Mouse (Mus musculus): ENCODE results near the gene Lyzl6. TPM values are rescaled to one million over a fixed set of nuclear protein-coding genes. Genes with fewer than 3 reads are reported as not detected.

Gene Lyzl6
- polyA plus RNA-seq, 1 experiment, result not detected

DNA sequence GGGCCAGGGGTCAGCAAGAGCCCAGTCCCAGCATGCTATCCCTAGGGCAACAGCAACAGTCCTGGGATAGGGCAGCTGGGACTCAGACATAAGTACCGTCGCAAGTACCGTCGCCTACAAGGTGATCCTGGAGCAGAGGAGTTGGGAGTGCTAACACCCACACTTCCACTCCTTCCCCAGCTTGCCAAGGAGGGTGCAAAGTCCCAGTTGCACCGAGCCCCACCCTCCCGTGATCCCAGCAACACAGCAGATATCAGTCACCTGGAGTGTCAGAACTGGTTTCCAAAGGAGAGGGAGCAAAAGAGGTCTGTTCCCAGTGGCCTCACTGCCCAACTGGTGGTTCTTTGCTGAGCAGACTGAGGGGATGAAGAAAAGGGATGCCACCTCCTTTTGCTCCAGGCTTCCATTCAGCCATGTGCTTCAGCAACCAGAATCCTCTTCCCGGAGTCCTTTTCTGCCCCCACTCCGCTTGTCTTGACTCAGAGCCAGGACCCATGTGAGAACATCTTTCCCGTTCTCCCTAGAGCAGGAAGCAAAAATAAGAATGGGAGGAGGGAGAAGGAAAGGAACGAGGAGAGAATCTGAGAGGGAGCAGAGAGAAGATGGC, 14.8 kb upstream of the Lyzl6 start:
- Histone ChIP-seq H3K27me3 (ENCODE audit: control insufficient read depth, insufficient read depth, low read length) (peaks cover 22% of the 10 kb centered on the region), H3K4me3 (ENCODE audit: low read depth, low read length) (no peak overlapping the region), H3K27ac (ENCODE audit: insufficient read depth, low read depth, low read length) (no peak overlapping the region), H3K4me1 (ENCODE audit: control insufficient read depth, insufficient read depth, insufficient read length, low read length) (peaks cover 21% of the 10 kb centered on the region), H3K36me3 (ENCODE audit: control insufficient read depth, insufficient read depth, low read length) (no peaks in the 10 kb centered on the region)
- WGBS, result 19% methylated on average over 10 of the region's 10 CpGs
- TF ChIP-seq POLR2A (IDR thresholded peaks at IDR 0.05; ENCODE audit: low read depth, low read length) (no peak), CTCF (IDR thresholded peaks at IDR 0.05; ENCODE audit: extremely low read depth, insufficient read length, insufficient replicate concordance, low read depth, low read length) (no peak)

- H3K4me3 ChIP-seq (ENCODE audit: low read depth, low read length), result no peak overlapping the region
- H3K4me1 ChIP-seq (ENCODE audit: control insufficient read depth, insufficient read depth, insufficient read length, low read length), result peaks cover 21% of the 10 kb centered on the region
- H3K36me3 ChIP-seq (ENCODE audit: control insufficient read depth, insufficient read depth, low read length), result no peaks in the 10 kb centered on the region
- TF ChIP-seq POLR2A (IDR thresholded peaks at IDR 0.05; ENCODE audit: low read depth, low read length) (no peak), CTCF (IDR thresholded peaks at IDR 0.05; ENCODE audit: extremely low read depth, insufficient read length, insufficient replicate concordance, low read depth, low read length) (no peak)
- 83% methylated on average over 6 of the region's 6 CpGs for WGBS
- H3K27me3 ChIP-seq (ENCODE audit: control insufficient read depth, insufficient read depth, low read length), result peaks cover 27% of the 10 kb centered on the region
- H3K27ac ChIP-seq (ENCODE audit: insufficient read depth, low read depth, low read length), result no peak overlapping the region
Measured at GRCm38 (mm10) chr11:103651426-103651825, 12.7 kb upstream of the Lyzl6 start.

DNA sequence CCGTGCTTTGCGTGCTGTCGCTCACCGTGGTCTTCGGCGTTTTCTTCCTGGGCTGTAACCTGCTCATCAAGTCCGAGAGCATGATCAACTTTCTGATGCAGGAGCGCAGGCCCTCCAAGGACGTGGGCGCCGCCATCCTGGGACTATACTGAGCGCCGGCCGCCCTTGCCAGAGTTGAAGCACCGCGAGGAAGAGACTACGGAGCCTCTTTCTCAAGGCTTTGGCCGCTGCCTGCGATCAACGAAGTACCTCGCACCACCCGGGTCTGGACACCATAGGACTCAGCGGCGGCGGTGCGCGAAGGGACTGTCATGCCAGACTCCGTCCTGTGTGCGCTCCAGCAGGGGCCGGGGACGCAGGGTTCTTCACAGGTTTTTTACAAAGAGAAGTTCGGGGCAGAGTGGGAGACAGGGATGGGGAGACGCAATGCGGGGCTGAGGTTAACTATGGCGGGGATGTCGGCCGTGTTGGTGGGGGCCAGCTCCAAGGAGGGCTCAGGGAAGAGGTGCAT, 11.3 kb upstream of the Lyzl6 start:
- Histone ChIP-seq H3K27ac (ENCODE audit: insufficient read depth, low read depth, low read length) (no peak overlapping the region), H3K27me3 (ENCODE audit: control insufficient read depth, insufficient read depth, low read length) (peaks cover 29% of the 10 kb centered on the region)

GRCm38 (mm10) chr11:103649301-103649982, 10.8 kb upstream of the Lyzl6 start, which contains the start of gene Rprml:
Rprml (plus strand) TSS chr11:103649570.
- H3K4me1 ChIP-seq (ENCODE audit: control insufficient read depth, insufficient read depth, insufficient read length, low read length), result peaks cover 21% of the 10 kb centered on the region
- H3K36me3 ChIP-seq (ENCODE audit: control insufficient read depth, insufficient read depth, low read length), result no peaks in the 10 kb centered on the region
- peak within 1 kb of the TSS; percentile 52 for H3K4me3 ChIP-seq (ENCODE audit: low read depth, low read length)
- H3K27me3 ChIP-seq (ENCODE audit: control insufficient read depth, insufficient read depth, low read length), result peaks cover 29% of the 10 kb centered on the region
- H3K27ac ChIP-seq (ENCODE audit: insufficient read depth, low read depth, low read length), result no peak within 1 kb of the TSS
- TF ChIP-seq POLR2A (IDR thresholded peaks at IDR 0.05; ENCODE audit: low read depth, low read length) (no peak), CTCF (IDR thresholded peaks at IDR 0.05; ENCODE audit: extremely low read depth, insufficient read length, insufficient replicate concordance, low read depth, low read length) (no peak)
- under 1% methylated on average over 71 of the region's 71 CpGs for WGBS

More for the DNA sequence above, 11.3 kb upstream of the Lyzl6 start:
- H3K4me1 ChIP-seq (ENCODE audit: control insufficient read depth, insufficient read depth, insufficient read length, low read length), result peaks cover 21% of the 10 kb centered on the region
- TF ChIP-seq CTCF (IDR thresholded peaks at IDR 0.05; ENCODE audit: extremely low read depth, insufficient read length, insufficient replicate concordance, low read depth, low read length) (no peak), POLR2A (IDR thresholded peaks at IDR 0.05; ENCODE audit: low read depth, low read length) (no peak)
- peak overlapping the region; percentile 52 for H3K4me3 ChIP-seq (ENCODE audit: low read depth, low read length)
- 2% methylated on average over 37 of the region's 37 CpGs for WGBS
- H3K36me3 ChIP-seq (ENCODE audit: control insufficient read depth, insufficient read depth, low read length), result no peaks in the 10 kb centered on the region

DNA sequence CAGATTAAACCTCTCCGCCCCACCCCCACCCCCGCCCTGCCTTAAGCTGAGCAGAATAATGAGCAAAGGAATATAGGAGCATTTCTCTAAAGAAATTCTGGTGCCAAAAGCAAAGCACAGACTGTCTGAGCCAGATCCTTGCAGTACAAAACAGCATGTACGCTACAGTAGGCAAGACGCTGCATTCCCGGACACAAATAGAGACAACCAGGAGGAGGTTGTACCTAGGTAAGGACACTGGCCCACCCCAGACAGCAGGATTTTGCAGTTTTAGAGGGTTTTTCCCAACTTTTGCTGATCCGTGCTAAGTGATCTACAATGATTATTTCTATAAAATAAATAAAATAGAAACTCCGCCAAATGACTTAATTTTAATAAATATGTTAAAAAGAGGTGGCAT, 10.0 kb upstream of the Lyzl6 start:
- Histone ChIP-seq H3K27ac (ENCODE audit: insufficient read depth, low read depth, low read length) (no peak overlapping the region), H3K27me3 (ENCODE audit: control insufficient read depth, insufficient read depth, low read length) (peaks cover 29% of the 10 kb centered on the region), H3K4me1 (ENCODE audit: control insufficient read depth, insufficient read depth, insufficient read length, low read length) (peaks cover 14% of the 10 kb centered on the region), H3K4me3 (ENCODE audit: low read depth, low read length) (no peak overlapping the region), H3K36me3 (ENCODE audit: control insufficient read depth, insufficient read depth, low read length) (no peaks in the 10 kb centered on the region)
- TF ChIP-seq CTCF (IDR thresholded peaks at IDR 0.05; ENCODE audit: extremely low read depth, insufficient read length, insufficient replicate concordance, low read depth, low read length), result no peak
- no peak for TF ChIP-seq POLR2A (IDR thresholded peaks at IDR 0.05; ENCODE audit: low read depth, low read length)
- WGBS, result 45% methylated on average over 7 of the region's 7 CpGs

DNA sequence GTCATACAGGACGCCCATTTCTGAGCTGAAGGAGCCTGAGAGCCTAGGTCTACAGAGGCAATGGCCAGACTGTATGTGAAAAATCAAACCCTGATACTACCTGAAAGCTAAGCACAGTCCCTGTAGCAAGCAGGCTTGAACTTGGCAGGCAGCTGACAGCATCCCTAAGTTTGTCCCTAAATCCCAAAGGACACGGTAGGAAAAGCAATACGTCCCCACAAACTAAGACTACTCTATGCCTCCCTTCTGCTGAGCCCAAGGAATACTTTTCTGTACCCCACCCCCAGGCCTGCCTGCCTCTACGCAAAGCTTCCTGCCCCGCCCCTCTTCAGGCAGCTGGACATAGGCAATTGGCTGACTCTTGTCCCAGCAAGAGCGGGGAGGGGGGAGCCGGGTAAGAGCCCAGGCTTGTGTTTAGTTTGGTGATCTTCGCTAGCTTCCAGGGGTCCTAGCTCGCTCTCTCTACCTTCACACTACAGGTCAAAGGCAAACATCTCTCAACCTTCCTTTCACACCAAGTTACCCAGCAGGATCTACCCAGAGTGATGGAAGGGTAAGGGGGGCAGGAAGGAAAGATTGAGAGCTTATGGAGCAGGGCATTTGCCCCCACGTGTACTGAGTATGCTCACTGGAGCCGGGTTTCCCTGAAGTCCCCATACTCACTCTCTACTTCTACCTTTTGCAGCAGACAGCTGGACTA, 9.4 kb upstream of the Lyzl6 start:
- TF ChIP-seq CTCF (IDR thresholded peaks at IDR 0.05; ENCODE audit: extremely low read depth, insufficient read length, insufficient replicate concordance, low read depth, low read length) (no peak), POLR2A (IDR thresholded peaks at IDR 0.05; ENCODE audit: low read depth, low read length) (no peak)
- Histone ChIP-seq H3K4me3 (ENCODE audit: low read depth, low read length) (no peak overlapping the region), H3K4me1 (ENCODE audit: control insufficient read depth, insufficient read depth, insufficient read length, low read length) (peaks cover 10% of the 10 kb centered on the region), H3K27ac (ENCODE audit: insufficient read depth, low read depth, low read length) (no peak overlapping the region), H3K36me3 (ENCODE audit: control insufficient read depth, insufficient read depth, low read length) (no peaks in the 10 kb centered on the region), H3K27me3 (ENCODE audit: control insufficient read depth, insufficient read depth, low read length) (peaks cover 29% of the 10 kb centered on the region)
- WGBS, result 15% methylated on average over 11 of the region's 11 CpGs

DNA sequence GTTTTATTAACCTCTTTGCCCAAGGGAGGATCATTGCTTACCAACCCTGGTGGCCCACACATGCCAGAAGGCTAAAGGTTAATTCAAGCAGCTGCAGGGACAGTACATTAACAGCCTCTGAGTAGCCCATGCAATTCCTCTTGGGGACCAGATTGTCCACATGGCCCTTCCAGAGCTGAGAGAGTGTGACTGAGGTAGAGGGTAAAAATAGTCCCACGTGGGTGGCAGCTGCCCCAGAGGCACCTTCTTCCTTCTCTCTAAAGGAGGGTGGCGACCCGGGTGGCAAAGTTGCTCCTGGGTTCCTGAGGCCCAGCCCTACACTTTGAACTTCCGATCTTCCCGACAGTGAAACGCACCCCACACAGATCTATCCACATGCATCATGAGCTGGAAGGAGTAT, 7.6 kb upstream of the Lyzl6 start:
- H3K27me3 ChIP-seq (ENCODE audit: control insufficient read depth, insufficient read depth, low read length), result peaks cover 29% of the 10 kb centered on the region
- H3K36me3 ChIP-seq (ENCODE audit: control insufficient read depth, insufficient read depth, low read length), result no peaks in the 10 kb centered on the region
- no peak for TF ChIP-seq POLR2A (IDR thresholded peaks at IDR 0.05; ENCODE audit: low read depth, low read length)
- no peak for TF ChIP-seq CTCF (IDR thresholded peaks at IDR 0.05; ENCODE audit: extremely low read depth, insufficient read length, insufficient replicate concordance, low read depth, low read length)
- H3K4me3 ChIP-seq (ENCODE audit: low read depth, low read length), result no peak overlapping the region
- no peak overlapping the region for H3K27ac ChIP-seq (ENCODE audit: insufficient read depth, low read depth, low read length)
- H3K4me1 ChIP-seq (ENCODE audit: control insufficient read depth, insufficient read depth, insufficient read length, low read length), result peaks cover 7% of the 10 kb centered on the region
- WGBS, result 78% methylated on average over 6 of the region's 6 CpGs
